Mouse (Mus musculus) lung, embryonic 14.5 days (tissue): Measurements from ENCODE around the gene Mnd1. TPM values are rescaled to one million over a fixed set of nuclear protein-coding genes. Genes with fewer than 3 reads are reported as not detected.

Experiments
- ATAC-seq: fragments of 200-750 bp; cut with Nextera tagmentation; 2 replicates; pipeline ENCODE4 v1.8.0; 2017; ENCODE audit warnings: mild to moderate bottlenecking, moderate TSS enrichment, moderate library complexity; ENCODE audit not compliant: insufficient read depth
- DNase-seq: peaks from one replicate; pipeline ENCODE4 v3.0.0-alpha.2; 2015
- H3K27ac ChIP-seq: fragments of 300-500 bp; sonication (generic); 2 replicates; pipeline ENCODE4 v1.5.1; 2014; ENCODE audit warnings: low read depth, mild to moderate bottlenecking, moderate library complexity
- H3K27me3 ChIP-seq: fragments of 300-500 bp; sonication (generic); 2 replicates; pipeline ENCODE4 v1.6.1; 2014; ENCODE audit warnings: low read length, control low read depth; ENCODE audit not compliant: insufficient read depth
- H3K36me3 ChIP-seq: fragments of 300-500 bp; sonication (generic); 2 replicates; pipeline ENCODE4 v1.6.1; 2014; ENCODE audit warnings: control low read depth; ENCODE audit not compliant: insufficient read depth
- H3K4me1 ChIP-seq: fragments of 300-500 bp; sonication (generic); 2 replicates; pipeline ENCODE4 v1.6.1; 2014; ENCODE audit warnings: antibody characterized with exemption, control low read depth; ENCODE audit not compliant: insufficient read depth
- H3K4me2 ChIP-seq: fragments of 300-500 bp; sonication (generic); 2 replicates; pipeline ENCODE4 v1.6.1; 2014; ENCODE audit warnings: mild to moderate bottlenecking
- H3K4me3 ChIP-seq: fragments of 300-500 bp; sonication (generic); 2 replicates; pipeline ENCODE4 v1.5.1; 2014; ENCODE audit warnings: low read depth, low read length
- H3K9ac ChIP-seq: fragments of 300-500 bp; sonication (generic); 2 replicates; pipeline ENCODE4 v1.6.1; 2014
- H3K9me3 ChIP-seq: fragments of 300-500 bp; sonication (generic); 2 replicates; pipeline ENCODE4 v1.6.1; 2016; ENCODE audit warnings: low read depth, low read length, control low read depth
- CTCF ChIP-seq: IDR thresholded peaks from 2 replicates; pipeline ENCODE4 v1.5.1; 2016; ENCODE audit warnings: antibody characterized with exemption, low read depth
- WGBS: fragments of 180-500 bp; shearing (Covaris S2); extraction: QIAGEN DNeasy Blood & Tissue Kit; methylation state at CpG from one replicate; pipeline ENCODE4 v1.1.7; 2014; 5-methylcytosine and 5-hydroxymethylcytosine counted together
- polyA plus RNA-seq: library from polyadenylated mRNA; unstranded; fragments of >200 nt; fragmentation: Nextera tagmentation; extraction: Ambion mirVana; gene quantifications from 2 replicates; pipeline ENCODE4 v1.2.1, GENCODE M21; 2014

The Mnd1 gene
- polyA plus RNA-seq, 1 experiment from 2014 or later: 15.4 TPM

DNA sequence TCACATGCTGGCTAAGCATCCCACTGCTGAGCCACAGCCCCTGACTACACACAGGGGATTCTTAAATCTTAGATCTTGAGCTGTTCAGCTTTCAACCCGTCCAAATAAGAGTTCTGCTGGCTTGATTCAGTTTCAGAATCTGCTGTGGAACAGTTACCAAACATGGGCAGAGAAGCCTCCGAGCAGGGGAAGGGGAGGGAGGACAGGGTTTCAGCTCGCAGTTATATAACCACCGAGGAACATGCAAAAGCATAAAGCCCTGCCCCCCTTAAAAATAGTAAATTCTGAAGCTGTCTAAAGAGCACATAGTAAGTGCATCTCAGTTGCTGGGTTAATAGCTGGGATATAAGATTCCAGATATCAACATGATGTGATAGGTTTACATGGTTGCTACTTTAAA, 80.1 kb downstream of the Mnd1 start:
- 50% methylated on average over 4 of the region's 4 CpGs for WGBS
- no peak for TF ChIP-seq CTCF
- H3K4me1 ChIP-seq: 0 out of 2 replicates have a peak, but pooled peaks cover 2% of the 10 kb centered on the region
- no peak overlapping the region for H3K9ac ChIP-seq
- no peaks in the 10 kb centered on the region for H3K27me3 ChIP-seq
- no peak for DNase-seq
- no peak overlapping the region for H3K4me2 ChIP-seq
- no peak overlapping the region for H3K4me3 ChIP-seq
- no peaks in the 10 kb centered on the region for H3K36me3 ChIP-seq
- H3K9me3 ChIP-seq: no peaks in the 10 kb centered on the region
- no peak for ATAC-seq
- H3K27ac ChIP-seq: 0 out of 2 replicates have a peak overlapping the region, but pooled peaks have one; percentile 4

- H3K36me3 ChIP-seq: no peaks in the 10 kb centered on the region
- H3K27ac ChIP-seq: 0 out of 2 replicates have a peak overlapping the region, but pooled peaks have one; percentile 4
- no peak for TF ChIP-seq CTCF
- 0 out of 2 replicates have a peak, but pooled peaks cover 2% of the 10 kb centered on the region for H3K4me1 ChIP-seq
- no peak overlapping the region for H3K4me2 ChIP-seq
- 79% methylated on average over 2 of the region's 2 CpGs for WGBS
- no peak overlapping the region for H3K9ac ChIP-seq
- DNase-seq (no peak), ATAC-seq (no peak)
- no peaks in the 10 kb centered on the region for H3K27me3 ChIP-seq
- no peak overlapping the region for H3K4me3 ChIP-seq
- no peaks in the 10 kb centered on the region for H3K9me3 ChIP-seq
Measured at GRCm38 (mm10) chr3:84074777-84075176, 80.8 kb downstream of the Mnd1 start.

GRCm38 (mm10) chr3:84071641-84072040, 83.9 kb downstream of the Mnd1 start:
- DNase-seq: no peak
- ATAC-seq: peak; percentile 31; the same call in 1 of the 2 replicates
- 16% methylated on average over 2 of the region's 2 CpGs for WGBS

DNA sequence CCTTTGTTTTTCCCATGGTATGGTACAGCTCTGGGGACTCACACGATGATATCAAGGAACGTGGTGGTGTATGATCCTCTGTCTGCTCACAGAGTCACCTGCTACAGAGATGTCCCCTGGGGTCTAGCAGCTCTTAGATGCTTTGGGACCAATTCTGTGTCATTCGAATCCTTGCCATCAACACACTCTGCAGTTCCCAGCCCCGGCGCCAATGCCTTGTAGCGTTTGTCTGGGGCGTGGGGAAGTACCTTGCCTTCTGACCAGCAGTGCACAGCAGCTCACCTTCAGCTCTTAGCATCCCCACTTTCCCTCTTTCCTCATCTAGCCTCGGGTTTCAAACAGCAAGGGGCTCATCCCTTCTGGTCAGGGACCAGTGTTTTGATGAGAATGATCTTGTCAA, 84.8 kb downstream of the Mnd1 start:
- Histone ChIP-seq H3K4me2 (no peak overlapping the region), H3K36me3 (no peaks in the 10 kb centered on the region), H3K9me3 (no peaks in the 10 kb centered on the region), H3K4me1 (no peaks in the 10 kb centered on the region), H3K4me3 (no peak overlapping the region), H3K27me3 (no peaks in the 10 kb centered on the region), H3K27ac (no peak overlapping the region), H3K9ac (no peak overlapping the region)
- DNase-seq: no peak
- ATAC-seq: no peak
- WGBS: 81% methylated on average over 8 of the region's 8 CpGs
- no peak for TF ChIP-seq CTCF

More at GRCm38 (mm10) chr3:84071641-84072040, 83.9 kb downstream of the Mnd1 start:
- Histone ChIP-seq H3K36me3 (no peaks in the 10 kb centered on the region), H3K4me2 (no peak overlapping the region), H3K9ac (no peak overlapping the region), H3K9me3 (no peaks in the 10 kb centered on the region), H3K4me3 (no peak overlapping the region), H3K4me1 (no peaks in the 10 kb centered on the region), H3K27me3 (no peaks in the 10 kb centered on the region), H3K27ac (no peak overlapping the region)
- TF ChIP-seq CTCF: peak; percentile 26

GRCm38 (mm10) chr3:84068831-84069709, 86.5 kb downstream of the Mnd1 start:
- Histone ChIP-seq H3K4me3 (no peak overlapping the region), H3K27me3 (no peaks in the 10 kb centered on the region), H3K4me2 (no peak overlapping the region), H3K9ac (no peak overlapping the region), H3K27ac (no peak overlapping the region), H3K4me1 (no peaks in the 10 kb centered on the region), H3K36me3 (no peaks in the 10 kb centered on the region), H3K9me3 (no peaks in the 10 kb centered on the region)
- DNase-seq: no peak
- ATAC-seq: no peak
- 69% methylated on average over 13 of the region's 13 CpGs for WGBS
- no peak for TF ChIP-seq CTCF

GRCm38 (mm10) chr3:84065825-84066224, 89.8 kb downstream of the Mnd1 start:
- Histone ChIP-seq H3K27me3 (no peaks in the 10 kb centered on the region), H3K4me2 (no peak overlapping the region), H3K9ac (no peak overlapping the region), H3K9me3 (no peaks in the 10 kb centered on the region), H3K36me3 (no peaks in the 10 kb centered on the region), H3K4me3 (no peak overlapping the region), H3K4me1 (no peaks in the 10 kb centered on the region), H3K27ac (no peak overlapping the region)
- WGBS: 73% methylated on average over 4 of the region's 4 CpGs
- no peak for TF ChIP-seq CTCF
- no peak for DNase-seq
- no peak for ATAC-seq

DNA sequence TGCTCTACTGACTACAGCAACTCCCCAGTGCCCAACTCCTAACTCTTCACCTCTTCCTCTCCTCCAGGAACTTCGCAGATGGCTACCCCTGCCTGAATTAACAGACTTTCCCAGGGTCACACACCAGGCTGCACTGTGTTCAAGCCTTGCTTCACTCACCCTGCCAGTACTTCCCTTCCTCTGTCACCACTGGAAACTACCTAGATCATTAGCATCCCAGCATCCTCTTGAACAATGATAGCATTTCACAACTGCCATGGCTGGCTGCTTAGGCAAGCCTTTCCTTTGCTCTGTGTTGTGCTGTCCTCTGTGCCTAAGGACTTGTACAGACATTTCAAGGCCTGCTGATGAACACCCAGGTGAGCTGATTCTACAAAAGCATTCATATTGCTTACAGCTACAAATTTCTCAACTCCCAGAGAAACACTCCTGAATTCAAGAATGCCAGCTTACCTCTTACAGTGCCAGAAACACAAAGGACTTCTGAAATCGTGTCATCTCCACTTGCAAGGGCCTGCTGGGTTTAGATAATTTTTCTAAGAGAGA, 92.1 kb downstream of the Mnd1 start:
- ATAC-seq: no peak
- H3K4me3 ChIP-seq: no peak overlapping the region
- 86% methylated on average over 2 of the region's 2 CpGs for WGBS

More for the DNA sequence above, 92.1 kb downstream of the Mnd1 start:
- Histone ChIP-seq H3K36me3 (no peaks in the 10 kb centered on the region), H3K27me3 (no peaks in the 10 kb centered on the region), H3K4me2 (no peak overlapping the region), H3K4me1 (peaks cover 8% of the 10 kb centered on the region; the same call in 1 of the 2 replicates), H3K9me3 (no peaks in the 10 kb centered on the region), H3K9ac (no peak overlapping the region), H3K27ac (no peak overlapping the region)
- DNase-seq: no peak
- no peak for TF ChIP-seq CTCF
